In genomic region chr1:155528405-155529119, GRCm38 (mm10) we compare ENCODE assay signal across 11 mouse cellular contexts. TPM values are rescaled to one million over a fixed set of nuclear protein-coding genes. Genes with fewer than 3 reads are reported as not detected.
A peak's percentile ranks its signal among the peaks of the same experiment; 100 is the strongest.
DNase-seq lines count a peak whose midpoint lies in the region; ATAC-seq and TF ChIP-seq lines count a peak whose summit lies in the region.
"Had no signal": no experiment of that assay in that cellular context is flagged by ENCODE, and none has a peak within 500 bp of the region (broad histone marks: within the 10 kb centered on the region; RNA-seq: fewer than 3 reads in every experiment).

No protein-coding gene starts in this region.

- peak overlapping the region; percentile 87; the same call in 1 of the 2 replicates for H3K27ac ChIP-seq in heart, embryonic 11.5 days (ENCODE audit: low read depth, low read length)
- H3K27ac ChIP-seq in lung, postnatal 0 days (ENCODE audit: low read length) = peak overlapping the region; percentile 38; the same call in 1 of the 2 replicates
- H3K27ac ChIP-seq: limb, embryonic 15.5 days had no signal

- WGBS in heart, embryonic 11.5 days (ENCODE audit: insufficient replicate concordance) = 32% methylated on average over 11 of the region's 11 CpGs
- WGBS in lung, postnatal 0 days = 40% methylated on average over 11 of the region's 11 CpGs

- no peak for ATAC-seq in heart, embryonic 11.5 days (replicated peaks; ENCODE audit: insufficient number of reproducible peaks, low FRiP score, low TSS enrichment)
- ATAC-seq in lung, postnatal 0 days = peak; percentile 60
- ATAC-seq in megakaryocyte progenitor cell, adult 5-6 weeks (replicated peaks; ENCODE audit: poor library complexity) = no peak

- no peaks in the 10 kb centered on the region for H3K9me3 ChIP-seq in heart, embryonic 11.5 days (replicated peaks; ENCODE audit: control insufficient read depth, low read length)
- no peaks in the 10 kb centered on the region for H3K9me3 ChIP-seq in lung, postnatal 0 days (ENCODE audit: low read length)
- H3K9me3 ChIP-seq: limb, embryonic 15.5 days had no signal

- H3K4me3 ChIP-seq in heart, embryonic 11.5 days (ENCODE audit: low read depth, low read length) = no peak overlapping the region
- H3K4me3 ChIP-seq in lung, postnatal 0 days (ENCODE audit: low read depth, low read length) = no peak overlapping the region
- H3K4me3 ChIP-seq: limb, embryonic 15.5 days had no signal

- peaks cover 32% of the 10 kb centered on the region for H3K4me1 ChIP-seq in heart, embryonic 11.5 days (ENCODE audit: control insufficient read depth, insufficient read depth, low read length)
- H3K4me1 ChIP-seq in lung, postnatal 0 days (ENCODE audit: insufficient read depth, low read depth, low read length) = no peaks in the 10 kb centered on the region

- TF ChIP-seq EP300 in lung, postnatal 0 days (IDR thresholded peaks at IDR 0.05) = 0 out of 2 replicates have a peak, but pooled peaks have one; percentile 14

- H3K27me3 ChIP-seq in heart, embryonic 11.5 days (ENCODE audit: control insufficient read depth, insufficient read depth, low read length) = no peaks in the 10 kb centered on the region
- no peaks in the 10 kb centered on the region for H3K27me3 ChIP-seq in lung, postnatal 0 days (replicated peaks; ENCODE audit: insufficient read depth, low read length)
- H3K27me3 ChIP-seq: limb, embryonic 15.5 days had no signal

- H3K36me3 ChIP-seq in heart, embryonic 11.5 days (ENCODE audit: control insufficient read depth, insufficient read depth, low read length) = no peaks in the 10 kb centered on the region
- H3K36me3 ChIP-seq in lung, postnatal 0 days (ENCODE audit: insufficient read depth, low read length) = no peaks in the 10 kb centered on the region
- H3K36me3 ChIP-seq: limb, embryonic 15.5 days had no signal

- 0 out of 2 replicates have a peak overlapping the region, but pooled peaks have one; percentile 5 for H3K9ac ChIP-seq in heart, embryonic 11.5 days (ENCODE audit: low read depth, low read length)
- no peak overlapping the region for H3K9ac ChIP-seq in lung, postnatal 0 days (replicated peaks; ENCODE audit: low read depth)
- H3K9ac ChIP-seq: limb, embryonic 15.5 days had no signal

- no peak for DNase-seq in heart, adult 18-20 months
- peak; percentile 22 for DNase-seq in urinary bladder, postnatal 14 days (ENCODE audit: low spot score)
- no peak for DNase-seq in urinary bladder, postnatal 25 days (ENCODE audit: low spot score)
- DNase-seq in lung, postnatal 0 days (ENCODE audit: low spot score) = peak; percentile 63
- no peak for DNase-seq in adrenal gland, adult 2 months
- DNase-seq in gastrocnemius, adult 8-10 months (ENCODE audit: low spot score in 2 of 2) = no peak
- DNase-seq: gastrocnemius, postnatal 14 days; kidney, adult 8-10 months had no signal

- H3K4me2 ChIP-seq in heart, embryonic 11.5 days = peak overlapping the region; percentile 11
- no peak overlapping the region for H3K4me2 ChIP-seq in lung, postnatal 0 days (replicated peaks; ENCODE audit: low read depth, low read length)
- H3K4me2 ChIP-seq: limb, embryonic 15.5 days had no signal

- no peak for TF ChIP-seq CTCF in lung, postnatal 0 days (IDR thresholded peaks at IDR 0.05)

RNA-seq across cellular contexts. Expression of gene Acbd6, which starts 29.4 kb away (rescaled TPM):
- polyA plus RNA-seq in heart, embryonic 11.5 days (2014; fragmentation: Nextera tagmentation; extraction: Ambion mirVana) = 56.4 and 59.9 TPM in 2 replicates
- 10 to 100 TPM; 59.2 to 59.5 TPM for total RNA-seq in heart, adult 18-20 months (2021)
- polyA plus RNA-seq in lung, postnatal 0 days (2015; fragmentation: Nextera tagmentation; extraction: Ambion mirVana) = 57.6 and 59.4 TPM in 2 replicates
- total RNA-seq in megakaryocyte progenitor cell, adult 5-6 weeks (2015) = 48.5 and 52.6 TPM in 2 replicates
- 22.2 and 22.9 TPM in 2 replicates for total RNA-seq in megakaryocyte progenitor cell, adult 5-6 weeks (2017)
- 10 to 100 TPM; 64.4 to 74.2 TPM for total RNA-seq in adrenal gland, adult 2 months (2021)
- 384 and 451 TPM in 2 replicates for polyA plus RNA-seq in adrenal gland, adult 2 months (2012; rRNA removed)
- total RNA-seq in gastrocnemius, adult 8-10 months (2022) = 10 to 100 TPM; 51.5 to 66.7 (median 60.1) TPM

Comparison
In these comparisons a context has a peak if more than half of its experiments do, and no peak if none do; other contexts are left out.
1. DNase-seq: peak in urinary bladder, postnatal 14 days (single experiment) and lung, postnatal 0 days (single experiment); none in heart, adult 18-20 months (0 of 2), urinary bladder, postnatal 25 days (single experiment), adrenal gland, adult 2 months (single experiment) and gastrocnemius, adult 8-10 months (0 of 2).